Mouse (Mus musculus) monocyte, adult 2 months (primary cell): ENCODE measurements at regions not wholly inside any gene's neighbourhood (a gene's known extent, or its start where the extent isn't known, plus 50 kb on each side); places are given as distances from the start of the nearest gene placed in this dataset.

ENCODE experiments used
- DNase-seq, 2 experiments: peaks; one replicate each; pipeline ENCODE4 v3.0.0; 2022; ENCODE audit warnings: low spot score in 2 of 2, low read depth in 1 of 2

DNA sequence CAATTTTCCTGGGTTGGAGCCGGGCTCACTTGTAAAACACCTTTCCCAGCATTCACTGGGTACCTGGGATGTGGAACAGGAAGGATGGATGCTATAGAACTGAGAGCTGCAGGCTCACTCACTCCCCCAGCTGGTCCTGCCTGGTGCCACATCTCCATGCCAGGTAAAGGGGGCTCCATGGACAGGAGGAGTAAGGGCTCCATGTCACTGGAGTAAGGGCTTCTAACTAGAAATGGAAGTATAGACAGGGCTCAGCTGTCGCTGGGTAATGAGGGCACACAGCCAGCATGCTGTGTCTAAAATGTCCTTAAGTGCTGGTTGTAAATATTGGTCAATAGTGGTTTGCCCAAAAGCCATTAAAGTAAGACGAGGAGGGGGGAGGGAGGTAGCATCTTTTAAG lies 99.4 kb upstream of the Gpr12 start:
- no peak for DNase-seq

DNA sequence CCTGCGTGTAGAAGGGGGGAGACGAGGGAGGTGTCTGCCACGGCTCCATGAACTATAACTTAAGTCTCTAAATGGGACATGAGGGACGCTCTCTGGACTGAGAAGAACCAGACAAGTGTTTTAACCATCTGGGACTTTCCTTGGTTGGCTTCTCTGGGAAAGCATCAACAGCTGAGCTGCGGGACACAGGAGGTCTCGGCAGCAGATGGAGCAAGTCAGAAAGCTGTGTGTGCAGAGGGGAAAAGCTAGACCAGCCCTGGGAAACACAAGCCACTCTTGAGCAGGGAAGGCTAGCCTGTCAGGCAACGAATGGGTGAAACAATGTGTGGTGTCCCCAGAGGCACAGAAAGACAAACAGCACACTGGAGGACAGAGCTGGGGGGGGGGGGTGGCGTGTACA lies 98.5 kb upstream of the Gpr12 start:
- DNase-seq, result no peak

DNA sequence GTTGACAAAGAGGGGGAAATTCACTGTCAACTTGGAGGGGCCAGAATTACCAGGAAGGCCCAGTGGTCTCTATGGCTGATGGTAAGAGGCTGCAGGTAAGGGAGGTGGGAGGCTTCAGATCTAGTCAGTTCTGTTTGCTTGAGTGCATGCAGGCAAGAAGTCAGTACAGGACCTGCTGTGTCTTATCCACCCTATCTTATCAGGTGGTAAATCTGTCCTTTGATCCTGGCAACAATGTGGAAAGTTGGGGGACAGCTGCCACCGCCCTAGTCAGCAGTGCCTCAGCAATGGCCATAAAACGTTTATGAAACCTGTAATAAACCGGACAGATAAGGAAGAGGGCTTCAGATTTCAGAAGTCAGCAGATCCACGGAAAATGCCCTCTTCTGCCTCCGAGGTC lies 97.9 kb upstream of the Gpr12 start:
- no peak for DNase-seq

DNA sequence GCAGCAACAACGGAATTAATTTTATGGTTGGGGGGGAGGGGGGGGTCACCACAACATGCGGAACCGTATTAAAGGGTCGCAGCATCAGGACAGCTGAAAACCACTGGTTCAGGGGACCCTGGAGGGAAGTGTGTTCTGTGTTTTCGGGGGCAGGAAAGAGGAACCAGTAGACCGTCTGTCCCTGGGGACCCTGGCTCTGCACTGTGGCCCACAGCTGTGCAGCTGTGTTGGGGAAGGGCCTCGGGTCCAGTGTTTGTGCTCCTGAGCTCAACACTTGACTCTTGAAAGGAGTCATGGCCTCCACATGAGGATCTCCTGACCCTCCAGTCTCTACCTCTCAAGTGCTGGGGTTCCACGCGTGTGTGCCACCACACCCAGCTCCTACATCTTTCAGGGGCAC lies 96.5 kb upstream of the Gpr12 start:
- no peak for DNase-seq

DNA sequence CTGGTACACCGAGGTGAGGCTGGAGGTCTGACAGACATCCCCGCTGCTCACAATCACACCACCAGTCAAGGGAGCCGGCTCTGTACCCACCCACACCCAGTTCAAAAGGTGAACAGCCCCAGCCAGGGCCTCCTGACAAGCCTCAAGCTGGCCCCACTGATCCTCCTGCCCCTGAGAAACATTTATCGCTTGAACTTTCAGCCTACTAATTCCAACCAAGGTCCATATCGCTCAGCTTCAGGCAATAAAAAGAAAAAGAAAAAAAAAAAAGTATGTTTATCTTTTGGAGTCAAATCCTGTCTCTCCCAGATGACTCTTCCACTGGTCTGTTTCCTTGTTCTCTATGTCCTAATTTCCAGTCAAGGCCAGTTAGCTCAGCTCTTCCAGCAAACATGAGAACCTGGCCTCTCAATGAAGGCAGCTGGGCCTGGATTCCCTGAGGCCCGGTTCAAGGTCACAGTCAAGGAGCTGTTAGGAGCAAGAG lies 94.2 kb upstream of the Gpr12 start:
- DNase-seq, result no peak

DNA sequence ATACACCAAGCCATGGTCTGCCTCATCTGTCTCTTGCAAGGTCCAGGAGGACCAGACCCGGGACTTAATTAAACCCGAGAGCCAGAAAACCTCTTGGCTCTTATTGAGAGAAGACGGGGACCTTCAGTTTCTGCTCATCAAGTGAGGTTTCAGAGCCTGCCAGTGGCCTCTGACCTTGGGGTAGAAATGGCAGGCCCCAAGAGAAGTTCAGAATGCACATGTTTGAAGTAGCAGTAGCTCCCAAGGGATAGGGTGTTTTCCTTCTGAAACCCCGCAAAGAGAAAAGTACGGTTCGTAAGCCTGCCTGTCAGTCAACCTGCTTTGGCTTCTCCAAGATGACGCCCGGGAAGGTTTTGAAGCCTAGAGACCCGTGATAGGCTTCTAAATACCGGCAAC lies 93.7 kb upstream of the Gpr12 start:
- DNase-seq, result no peak

DNA sequence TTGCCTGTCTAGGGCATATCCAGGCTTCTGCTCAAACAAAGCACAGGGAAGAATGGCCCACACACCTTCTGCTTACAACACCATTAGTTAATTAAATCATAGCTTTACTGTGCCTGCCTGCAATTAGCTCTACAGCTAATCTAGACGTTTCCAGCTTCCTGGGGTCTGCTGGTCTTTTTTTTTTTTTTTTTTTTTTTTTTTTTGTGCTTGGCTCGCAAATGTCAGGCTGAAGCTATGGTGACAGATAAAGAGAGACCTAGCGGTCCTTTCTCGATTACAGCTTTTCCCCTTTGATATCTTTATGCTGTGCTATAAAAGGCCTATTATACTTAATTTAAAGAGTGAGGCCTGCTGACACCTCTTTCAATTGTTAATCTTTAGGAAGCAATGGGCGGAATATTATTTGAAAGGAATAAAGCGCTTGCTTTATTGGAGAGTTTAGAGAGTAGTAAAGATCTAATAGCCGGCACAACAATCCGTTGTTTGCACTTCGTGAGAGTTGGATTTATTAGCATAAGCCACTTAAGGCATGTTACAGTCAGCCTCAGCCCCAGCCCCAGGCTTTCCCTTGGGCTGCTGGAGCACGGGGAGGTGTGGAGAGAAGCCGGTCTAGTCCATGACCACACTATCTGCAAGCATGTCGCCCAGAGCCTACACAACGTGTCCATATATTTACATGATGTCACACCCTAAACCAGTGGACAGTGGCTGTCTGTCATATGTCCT lies 93.2 kb upstream of the Gpr12 start:
- DNase-seq, result no peak

DNA sequence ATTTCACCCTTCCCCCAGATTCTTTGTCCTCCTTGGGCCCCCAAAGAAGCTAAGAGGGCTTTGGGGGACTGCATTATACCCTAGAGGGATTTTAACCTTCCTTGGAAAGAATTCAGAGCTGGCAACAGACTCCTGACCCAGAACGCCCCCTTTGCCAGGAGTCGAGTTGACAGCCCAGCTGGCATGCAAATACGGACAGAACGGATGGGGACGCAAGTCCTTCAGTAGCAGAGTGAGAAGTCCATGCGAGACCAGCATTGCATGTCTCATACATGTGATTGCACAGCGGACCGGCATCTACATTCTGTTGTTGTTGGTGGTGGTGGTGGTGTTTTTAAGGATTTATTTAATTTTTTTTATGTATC lies 92.1 kb upstream of the Gpr12 start:
- no peak for DNase-seq

DNA sequence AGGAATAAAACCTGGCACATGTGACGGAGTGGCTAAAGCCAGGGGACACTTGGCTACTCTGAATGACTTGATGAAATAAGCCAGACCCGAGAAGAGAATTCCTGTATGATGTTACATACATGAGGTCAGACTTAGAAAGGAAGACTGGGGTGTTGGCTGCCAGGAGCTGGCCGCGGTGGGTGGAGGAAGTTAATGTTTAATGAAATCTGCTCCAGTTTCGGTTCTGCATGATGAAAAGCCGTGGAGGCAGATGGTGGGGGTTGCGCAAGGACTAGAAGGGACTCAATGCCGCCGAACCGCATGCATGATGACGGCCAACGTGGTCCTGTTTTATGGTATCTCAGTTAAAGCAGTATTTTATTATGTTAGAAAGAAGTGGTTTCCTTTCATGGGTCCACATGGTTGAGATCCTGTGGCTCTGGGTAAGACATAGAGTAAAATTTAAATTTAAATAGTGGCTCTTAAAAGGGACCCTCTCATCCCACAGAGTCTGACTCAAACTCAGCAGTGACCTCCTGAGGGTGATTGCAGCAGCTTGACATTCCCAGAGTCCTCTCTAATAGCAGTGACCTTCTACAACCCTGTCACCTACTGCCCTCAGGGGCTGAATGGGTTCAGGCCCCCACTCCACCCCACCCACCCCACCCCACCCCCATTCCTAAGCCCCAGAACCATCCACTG lies 91.6 kb upstream of the Gpr12 start:
- peak; percentile 80 to 82 for DNase-seq

DNA sequence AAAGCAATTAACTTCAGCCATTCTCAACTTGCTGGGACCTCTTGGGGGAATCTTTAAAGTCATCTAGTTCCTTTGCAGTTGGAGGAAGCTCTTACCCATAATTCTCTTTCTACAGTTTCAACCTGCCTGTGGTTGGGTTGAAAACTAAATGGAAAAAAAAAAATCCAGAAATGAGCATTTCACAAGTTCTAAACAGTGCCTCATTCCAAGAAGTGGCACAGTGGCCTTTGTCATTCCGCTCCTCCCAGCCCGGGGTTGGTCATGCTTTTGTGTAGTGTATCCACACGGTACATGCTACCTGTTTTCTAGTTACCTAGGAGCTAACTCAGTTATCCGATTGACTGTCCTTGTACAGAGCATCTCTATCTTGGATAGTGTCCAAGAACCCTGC lies 90.8 kb upstream of the Gpr12 start:
- no peak for DNase-seq

DNA sequence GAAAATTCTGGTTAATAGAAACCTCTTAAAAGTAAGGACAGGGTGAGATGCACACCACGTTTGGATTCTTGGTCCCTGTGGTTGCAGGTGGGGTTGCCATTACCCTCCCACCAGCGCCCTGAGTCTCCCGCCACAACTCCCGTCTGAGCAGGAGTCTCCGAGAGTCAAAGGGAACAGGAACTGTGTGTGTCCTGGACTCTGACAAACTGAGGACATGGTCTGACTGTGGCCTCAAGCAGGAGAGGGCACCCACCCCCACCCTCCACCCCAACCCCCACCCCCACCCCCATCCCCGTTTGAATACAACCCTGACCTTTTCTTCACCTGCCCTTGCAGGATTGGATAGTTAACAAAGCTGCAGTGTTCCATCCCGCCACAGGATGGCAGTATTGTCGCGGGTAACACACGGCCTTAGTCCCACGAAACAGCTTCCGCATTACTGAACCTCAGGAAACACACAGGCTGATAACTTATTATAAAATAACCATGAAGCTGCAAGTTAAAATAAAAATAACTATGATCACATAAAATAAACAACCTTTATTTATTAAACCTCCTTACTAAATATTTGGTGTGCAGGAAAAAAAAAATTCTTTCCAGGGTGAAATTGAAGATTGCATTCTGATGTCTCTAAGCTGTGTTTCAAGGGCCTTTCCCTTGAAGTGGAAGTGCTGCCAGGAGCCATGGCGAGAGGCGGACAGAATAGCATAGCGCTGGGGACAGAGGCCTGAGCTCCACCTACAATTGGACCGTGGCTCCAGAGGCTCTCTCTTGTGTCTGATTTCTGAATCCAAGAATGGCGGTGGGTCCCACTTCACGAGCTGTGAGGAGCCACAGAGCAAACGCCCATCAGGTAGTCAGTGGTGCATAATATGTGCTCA lies 90.2 kb upstream of the Gpr12 start:
- DNase-seq, result peak; percentile 38 to 62

DNA sequence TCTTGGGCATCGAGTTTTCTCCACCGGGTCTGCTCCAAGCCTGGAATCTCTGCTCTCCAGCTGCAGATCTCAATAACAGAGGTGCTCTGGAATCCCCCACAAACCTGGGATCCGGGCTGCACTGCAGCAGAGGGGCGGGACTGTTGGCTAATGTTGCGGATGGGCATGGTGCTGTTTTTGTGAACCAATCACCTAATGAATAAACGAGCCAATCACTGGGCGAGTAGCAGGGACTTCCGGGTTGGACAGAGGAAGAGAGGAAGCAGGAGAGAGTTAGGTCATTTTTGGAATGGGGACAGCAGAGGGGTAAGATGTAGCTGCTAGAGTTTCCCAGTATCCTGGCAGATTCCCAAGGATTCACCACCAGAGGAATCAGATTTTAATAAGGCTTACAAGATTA lies 76.7 kb upstream of the Gpr12 start:
- DNase-seq, result no peak

DNA sequence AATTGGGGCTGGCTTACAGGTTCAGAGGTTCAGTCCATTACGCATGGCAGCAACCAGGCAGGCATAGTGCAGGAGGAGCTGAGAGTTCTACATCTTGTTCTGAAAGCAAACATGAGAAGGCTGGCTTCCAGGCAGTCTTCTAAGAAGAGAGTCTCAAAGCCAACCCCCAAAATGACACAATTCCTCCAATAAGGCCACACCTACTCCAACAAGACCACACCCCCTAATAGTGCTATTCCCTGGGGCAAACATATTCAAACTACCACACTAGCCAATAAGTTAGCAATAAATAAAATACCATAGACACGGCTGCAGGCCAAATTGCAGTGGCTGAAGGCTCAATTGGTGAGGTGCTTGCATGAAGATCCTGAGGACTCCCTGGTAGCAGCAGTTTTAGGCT lies 72.2 kb upstream of the Gpr12 start:
- no peak for DNase-seq

DNA sequence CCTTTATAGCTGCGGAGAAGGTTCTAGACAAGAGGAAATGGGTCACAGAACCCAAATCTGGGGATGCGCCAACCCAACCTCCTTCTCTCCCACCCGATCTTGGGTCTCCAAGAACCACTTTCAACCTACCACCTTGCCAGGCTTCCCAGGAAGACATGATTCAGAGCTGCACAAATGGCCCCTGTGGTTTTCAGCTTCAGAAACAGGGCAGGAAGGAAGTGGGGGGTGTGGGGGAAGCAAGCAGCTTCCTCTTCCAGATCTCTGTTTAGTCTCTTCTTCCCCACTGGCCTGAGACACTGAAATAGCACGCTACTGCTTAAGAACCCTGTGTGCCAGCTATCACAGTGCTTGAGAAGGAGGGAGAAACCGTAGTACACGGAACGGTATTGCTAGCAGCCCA lies 70.4 kb upstream of the Gpr12 start:
- no peak for DNase-seq

DNA sequence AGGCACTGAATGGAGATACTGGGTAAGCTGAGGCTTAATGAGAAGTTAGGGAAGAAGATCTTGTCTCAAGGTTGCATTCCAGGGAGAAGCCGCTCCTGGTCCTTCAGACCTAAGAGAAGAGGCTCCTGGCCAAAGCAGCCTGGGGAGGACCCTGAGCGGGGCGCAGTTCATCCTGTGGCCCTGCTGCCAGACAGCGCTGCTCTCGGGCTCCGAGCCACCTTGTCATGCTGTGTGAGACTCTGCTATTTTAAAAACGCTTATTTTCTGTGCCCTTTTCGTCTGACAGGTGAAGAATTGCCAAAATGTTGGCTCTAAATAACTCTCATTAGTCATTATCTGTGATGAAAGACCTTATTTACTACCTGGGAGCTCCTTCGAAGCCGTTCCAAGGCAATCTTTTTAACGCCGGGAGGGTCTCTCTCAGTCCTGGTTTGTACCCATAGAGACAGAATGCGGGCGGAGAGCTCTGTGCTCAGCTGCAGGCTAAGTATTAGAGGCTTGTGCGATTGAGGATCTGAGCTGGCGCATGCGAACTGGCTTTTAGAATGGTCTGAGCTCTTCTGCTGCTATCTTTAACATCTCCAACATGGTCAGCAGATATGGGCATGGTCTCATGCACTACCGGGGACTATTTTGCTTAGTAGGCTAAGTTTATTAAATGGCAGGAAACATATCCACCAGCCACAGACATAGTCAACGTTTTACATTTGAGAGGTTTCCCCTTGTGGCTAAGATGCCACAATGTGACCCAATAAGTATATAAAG lies 68.8 kb upstream of the Gpr12 start:
- no peak for DNase-seq

DNA sequence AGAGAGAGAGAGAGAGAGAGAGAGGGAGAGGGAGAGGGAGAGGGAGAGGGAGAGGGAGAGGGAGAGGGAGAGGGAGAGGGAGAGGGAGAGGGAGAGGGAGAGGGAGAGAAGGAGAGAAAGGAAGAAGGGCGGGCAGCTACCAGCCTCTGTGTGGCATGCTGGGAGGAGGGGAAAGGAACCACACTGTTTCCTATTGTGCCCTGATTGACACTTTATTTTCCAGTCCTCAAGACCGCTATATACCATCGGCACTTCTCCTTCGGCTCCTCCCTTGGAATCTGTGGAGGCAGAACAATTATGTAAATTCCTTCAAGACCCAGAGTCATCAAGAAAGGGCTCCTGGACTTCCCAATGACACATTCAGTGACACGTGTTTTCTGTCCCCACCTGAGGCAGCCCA lies 67.8 kb upstream of the Gpr12 start:
- DNase-seq, result no peak

DNA sequence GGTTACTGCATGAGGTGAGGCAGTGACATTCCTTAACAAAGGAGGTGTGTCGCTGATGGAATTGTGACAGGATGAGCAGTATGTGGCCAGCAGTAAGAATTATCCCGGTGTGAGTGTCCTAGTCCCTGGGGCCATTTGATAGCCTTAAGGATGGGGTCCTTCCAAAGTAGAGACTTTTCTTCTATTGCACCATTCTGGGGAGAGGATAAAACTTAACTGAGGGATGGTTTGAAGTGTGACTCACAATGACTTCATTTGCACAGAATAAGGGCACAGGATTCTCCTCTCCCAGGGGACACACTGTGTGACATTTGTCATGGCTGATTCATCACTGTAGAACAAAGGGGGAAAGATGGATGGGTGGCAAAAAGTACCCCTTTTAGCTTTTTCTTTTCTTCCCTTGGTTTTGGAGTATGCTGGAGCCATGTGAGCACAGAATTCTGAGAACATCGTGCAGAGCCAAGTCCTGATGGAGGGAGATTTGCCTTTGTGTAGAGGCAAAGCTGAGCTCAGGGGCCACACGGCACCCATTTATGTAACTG lies 63.6 kb upstream of the Gpr12 start:
- DNase-seq, result no peak

DNA sequence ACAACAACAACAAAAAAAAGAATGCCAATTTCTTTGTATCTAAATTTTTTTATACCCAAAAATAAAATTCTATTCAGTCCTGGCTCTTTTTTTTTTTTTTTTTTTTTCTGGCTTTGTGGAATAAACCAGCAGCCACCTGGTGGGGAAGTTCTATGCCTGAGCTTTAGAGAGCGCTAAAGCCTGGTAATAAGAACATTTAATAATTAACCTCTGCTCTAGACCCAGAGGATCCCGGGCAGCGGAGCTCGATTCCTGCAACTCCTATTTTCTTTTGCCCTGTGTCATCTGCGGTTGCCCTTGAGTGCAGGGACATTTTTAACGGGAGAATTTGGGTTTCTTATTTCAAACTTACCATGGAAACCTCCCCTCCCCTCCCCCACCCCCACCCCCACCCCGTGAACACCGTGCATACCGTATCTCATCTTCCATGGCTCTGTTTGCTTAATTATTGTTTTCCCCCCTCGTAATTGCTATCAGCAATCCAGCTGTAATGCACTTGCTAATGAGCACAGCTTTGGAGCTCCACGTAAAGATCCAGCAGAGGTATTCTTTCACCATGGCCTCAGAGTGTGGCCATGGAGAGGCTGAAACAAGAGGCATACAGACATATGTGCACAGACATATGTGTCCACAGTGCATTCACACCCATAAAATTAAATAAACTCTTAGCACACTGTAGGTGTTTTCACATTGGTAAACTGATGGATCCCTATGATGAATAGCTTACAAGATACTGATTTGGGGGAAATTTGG lies 62.8 kb upstream of the Gpr12 start:
- DNase-seq, result no peak

DNA sequence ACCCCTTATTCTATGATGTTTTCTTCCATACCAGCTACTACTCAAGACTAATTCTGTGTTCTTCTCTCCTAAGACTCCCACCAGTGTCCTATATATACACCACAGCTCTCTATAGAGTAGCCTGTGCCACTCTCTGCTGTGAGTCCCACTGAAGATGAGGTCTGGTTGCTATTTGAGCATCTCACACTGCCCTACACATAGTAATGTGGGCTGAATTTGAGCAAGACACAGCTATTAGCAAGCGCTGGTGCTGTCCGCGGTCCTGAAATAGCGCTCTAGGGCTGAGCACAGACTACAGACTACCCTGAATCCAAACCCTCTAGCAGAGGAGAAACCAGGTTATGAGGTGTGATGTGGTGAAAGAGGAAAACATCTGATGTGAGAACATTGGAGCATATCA lies 59.5 kb upstream of the Gpr12 start:
- DNase-seq, result no peak

DNA sequence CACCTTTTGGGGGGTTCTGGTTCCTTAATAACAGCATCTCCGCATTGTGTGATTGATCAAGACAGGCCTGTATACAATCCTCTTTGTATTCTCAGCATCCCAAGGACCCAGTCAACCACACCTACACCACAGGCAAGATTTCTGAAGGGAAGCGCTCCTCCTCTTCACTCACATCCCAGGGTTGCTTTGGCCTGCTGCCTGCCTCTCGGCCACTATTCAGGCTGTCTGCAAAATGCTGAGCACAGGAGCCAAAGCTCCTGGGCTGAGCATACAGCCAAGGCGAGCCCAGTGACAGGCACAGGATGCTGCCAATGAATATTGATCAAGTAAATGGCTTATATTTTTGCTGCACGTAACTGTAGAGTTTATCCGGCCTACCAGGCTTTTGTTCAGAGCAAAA lies 56.9 kb upstream of the Gpr12 start:
- no peak for DNase-seq
